Mouse (Mus musculus) urinary bladder, postnatal 0 days (tissue): ENCODE measurements around the gene Olfr1000. TPM values are rescaled to one million over a fixed set of nuclear protein-coding genes. Genes with fewer than 3 reads are reported as not detected.

Experiments used
- polyA plus RNA-seq: library from polyadenylated mRNA; unstranded; fragments of >200 nt; fragmentation: Nextera tagmentation; extraction: Ambion mirVana; gene quantifications from 2 replicates; pipeline ENCODE4 v1.2.1, GENCODE M21; 2015

Gene Olfr1000
- polyA plus RNA-seq, result not detected in 2 replicates

GRCm38 (mm10) chr2:85611803-85612202, at the start of gene Olfr1000:
Gene Olfr1000, minus strand, starts transcription at chr2:85611903.

GRCm38 (mm10) chr2:85650604-85651003, 38.9 kb upstream of the Olfr1000 start, which contains the start of gene Olfr1002:
Gene Olfr1002, minus strand, starts transcription at chr2:85650704.

GRCm38 (mm10) chr2:85588648-85589047, 23.1 kb downstream of the Olfr1000 start, which contains the start of gene Olfr998:
Gene Olfr998, plus strand, starts transcription at chr2:85588948.

GRCm38 (mm10) chr2:85578915-85579314, 32.8 kb downstream of the Olfr1000 start, which contains the start of gene Olfr996:
Gene Olfr996, plus strand, starts transcription at chr2:85579215.

Other genes starting within 250 kb of the Olfr1000 start
- not detected in 2 replicates for gene Olfr988, start 248.7 kb downstream of the Olfr1000 start, polyA plus RNA-seq
- gene Olfr992, start 202.4 kb downstream of the Olfr1000 start, polyA plus RNA-seq, result not detected in 2 replicates
- not detected in 2 replicates for gene Olfr993, start 197.0 kb downstream of the Olfr1000 start, polyA plus RNA-seq
- not detected in 2 replicates for gene Olfr994, start 175.5 kb downstream of the Olfr1000 start, polyA plus RNA-seq
- gene Olfr995, start 168.3 kb downstream of the Olfr1000 start, polyA plus RNA-seq, result not detected in 2 replicates
- gene 4833423E24Rik, start 92.9 kb downstream of the Olfr1000 start, polyA plus RNA-seq, result not detected in 2 replicates
- gene Olfr996, start 32.7 kb downstream of the Olfr1000 start, polyA plus RNA-seq, result not detected in 2 replicates
- gene Olfr998, start 23.0 kb downstream of the Olfr1000 start, polyA plus RNA-seq, result not detected in 2 replicates
- not detected in 2 replicates for gene Olfr1002, start 38.8 kb upstream of the Olfr1000 start, polyA plus RNA-seq
- not detected in 2 replicates for gene Olfr154, start 52.6 kb upstream of the Olfr1000 start, polyA plus RNA-seq
- not detected in 2 replicates for gene Olfr1006, start 66.9 kb upstream of the Olfr1000 start, polyA plus RNA-seq
- not detected in 2 replicates for gene Olfr1008, start 77.5 kb upstream of the Olfr1000 start, polyA plus RNA-seq
- gene Olfr1009, start 103.5 kb upstream of the Olfr1000 start, polyA plus RNA-seq, result not detected in 2 replicates
- not detected in 2 replicates for gene Olfr1012, start 150.9 kb upstream of the Olfr1000 start, polyA plus RNA-seq
- gene Olfr1013, start 155.2 kb upstream of the Olfr1000 start, polyA plus RNA-seq, result not detected in 2 replicates
- not detected in 2 replicates for gene Olfr1014, start 160.8 kb upstream of the Olfr1000 start, polyA plus RNA-seq
- gene Olfr1015, start 170.1 kb upstream of the Olfr1000 start, polyA plus RNA-seq, result not detected in 2 replicates
- not detected in 2 replicates for gene Olfr1016, start 190.6 kb upstream of the Olfr1000 start, polyA plus RNA-seq
- not detected in 2 replicates for gene Olfr1018, start 206.6 kb upstream of the Olfr1000 start, polyA plus RNA-seq
- not detected in 2 replicates for gene Olfr1019, start 233.6 kb upstream of the Olfr1000 start, polyA plus RNA-seq
- not detected in 2 replicates for gene Olfr1020, start 235.1 kb upstream of the Olfr1000 start, polyA plus RNA-seq